Comparison of ENCODE assay signal across 21 mouse cellular contexts in the genomic region with DNA sequence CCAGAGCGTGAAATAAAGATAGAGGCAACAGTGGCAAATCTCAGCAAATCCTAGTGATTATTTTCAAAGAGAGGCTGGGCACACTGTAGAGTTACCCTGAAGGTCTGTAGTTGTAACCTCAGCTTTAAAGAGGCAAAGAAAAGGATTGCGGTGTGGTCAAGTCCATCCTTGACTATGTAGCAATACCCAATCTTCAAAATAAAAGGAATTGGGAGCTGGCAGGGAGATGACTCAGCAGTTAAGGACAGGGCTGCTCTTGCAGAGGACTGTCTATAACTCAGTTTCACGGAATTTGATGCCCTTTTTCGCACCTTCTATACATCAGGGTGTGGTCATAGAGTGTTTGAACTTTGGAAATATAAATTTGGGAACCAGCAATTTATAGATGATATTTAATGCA.
A peak's percentile ranks its signal among the peaks of the same experiment; 100 is the strongest.
DNase-seq lines count a peak whose midpoint lies in the region; ATAC-seq and TF ChIP-seq lines count a peak whose summit lies in the region.
"Had no signal": no experiment of that assay in that cellular context is flagged by ENCODE, and none has a peak within 500 bp of the region (broad histone marks: within the 10 kb centered on the region; RNA-seq: fewer than 3 reads in every experiment).

No protein-coding gene starts in this region.

- H3K9ac ChIP-seq in ES-E14 (ENCODE audit: insufficient read depth, low read depth, low read length, poor library complexity, severe bottlenecking) = no peak overlapping the region
- H3K9ac ChIP-seq: forebrain, embryonic 13.5 days; hindbrain, embryonic 12.5 days; hindbrain, embryonic 15.5 days had no signal

- no peaks in the 10 kb centered on the region for H3K36me3 ChIP-seq in heart, embryonic 10.5 days
- peaks cover 2% of the 10 kb centered on the region; the same call in 1 of the 2 replicates for H3K36me3 ChIP-seq in ES-E14 (ENCODE audit: control insufficient read depth, insufficient read depth, low read length, poor library complexity, severe bottlenecking)
- H3K36me3 ChIP-seq: forebrain, embryonic 10.5 days; G1E; hindbrain, embryonic 12.5 days; hindbrain, embryonic 15.5 days had no signal

- H3K4me1 ChIP-seq in heart, embryonic 10.5 days = no peaks in the 10 kb centered on the region
- no peaks in the 10 kb centered on the region for H3K4me1 ChIP-seq in ES-E14 (ENCODE audit: control insufficient read depth in 2 of 2, insufficient read depth in 2 of 2, low read length in 2 of 2, poor library complexity in 1 of 2)
- H3K4me1 ChIP-seq: forebrain, embryonic 10.5 days; forebrain, embryonic 13.5 days; hindbrain, embryonic 12.5 days; hindbrain, embryonic 15.5 days had no signal

- H3K27ac ChIP-seq in heart, embryonic 10.5 days = no peak overlapping the region
- no peak overlapping the region for H3K27ac ChIP-seq in ES-E14 (ENCODE audit: insufficient read depth, low read depth, low read length, poor library complexity, severe bottlenecking)
- H3K27ac ChIP-seq: forebrain, embryonic 10.5 days; forebrain, embryonic 13.5 days; gastrocnemius, adult 2 months; heart, adult 2 months; hindbrain, embryonic 12.5 days; hindbrain, embryonic 15.5 days had no signal

- peak; percentile 52 for ATAC-seq in megakaryocyte, adult 5-6 weeks (ENCODE audit: poor library complexity, severe bottlenecking)
- ATAC-seq: forebrain, embryonic 13.5 days; forebrain, embryonic 16.5 days; intestine, postnatal 0 days had no signal

- no peaks in the 10 kb centered on the region for H3K27me3 ChIP-seq in heart, embryonic 10.5 days (ENCODE audit: insufficient read depth, poor library complexity, severe bottlenecking)
- H3K27me3 ChIP-seq: forebrain, embryonic 13.5 days; hindbrain, embryonic 12.5 days; hindbrain, embryonic 15.5 days had no signal

- H3K4me3 ChIP-seq in heart, embryonic 10.5 days = no peak overlapping the region
- no peak overlapping the region for H3K4me3 ChIP-seq in ES-E14 (ENCODE audit: insufficient read depth in 1 of 2, low read depth in 1 of 2, low read length in 2 of 2, poor library complexity in 1 of 2, severe bottlenecking in 1 of 2)
- H3K4me3 ChIP-seq: forebrain, embryonic 10.5 days; forebrain, embryonic 13.5 days; gastrocnemius, adult 2 months; heart, adult 2 months; hindbrain, embryonic 12.5 days; hindbrain, embryonic 15.5 days had no signal

- in situ Hi-C loops in ES-E14 (cut with MboI; ENCODE audit: low sequenced_read_pairs in 2 of 2, unreplicated experiment in 2 of 2) = no loop called here

- peak; percentile 27 for DNase-seq in heart, adult 11 months
- DNase-seq in heart, embryonic 10.5 days (ENCODE audit: low spot score) = no peak
- DNase-seq in 3T3-L1 (ENCODE audit: low read depth, low spot score) (peak; percentile 42), ES-E14 (ENCODE audit: low read depth, low spot score) (no peak)
- no peak for DNase-seq in c-Kit-positive CD71-positive TER-119-positive erythroid progenitor cells, embryonic 14.5 days (ENCODE audit: low spot score)
- DNase-seq in spleen, postnatal 4 days (ENCODE audit: low spot score in 2 of 2) = no peak
- DNase-seq: adrenal gland, postnatal 10 days; cerebellum, adult 11-12 months; cerebellum, adult 8-10 months; cerebellum, postnatal 10 days; gastrocnemius, adult 2 months; gastrocnemius, postnatal 14 days; heart, adult 2 months had no signal

- WGBS in heart, embryonic 10.5 days = 81% methylated on average over 4 of the region's 4 CpGs

- H3K9me3 ChIP-seq in heart, embryonic 10.5 days = no peaks in the 10 kb centered on the region
- no peaks in the 10 kb centered on the region for H3K9me3 ChIP-seq in ES-E14 (ENCODE audit: control insufficient read depth, insufficient read depth, low read depth, low read length)
- H3K9me3 ChIP-seq: forebrain, embryonic 10.5 days; forebrain, embryonic 13.5 days; G1E; hindbrain, embryonic 12.5 days; hindbrain, embryonic 15.5 days had no signal

TF ChIP-seq in ES-E14, 5 proteins besides CTCF, POLR2A, EP300 and RAD21:
- no peak for TF ChIP-seq HCFC1 (IDR thresholded peaks at IDR 0.05; ENCODE audit: borderline replicate concordance, insufficient read depth, low read length)
- peak; percentile 67; the same call in 1 of the 2 replicates for TF ChIP-seq MAFK (IDR thresholded peaks at IDR 0.05; ENCODE audit: insufficient read depth, low read depth, low read length)
- TF ChIP-seq ZC3H11A (IDR thresholded peaks at IDR 0.05; ENCODE audit: borderline replicate concordance, low read depth, low read length) = no peak
- TF ChIP-seq ZNF384 (IDR thresholded peaks at IDR 0.05; ENCODE audit: low read depth, low read length) = no peak

Comparison
In these comparisons a context has a peak if more than half of its experiments do, and no peak if none do; other contexts are left out.
1. DNase-seq: peak in heart, adult 11 months (single experiment) and 3T3-L1 (single experiment); none in heart, embryonic 10.5 days (single experiment), ES-E14 (single experiment), c-Kit-positive CD71-positive TER-119-positive erythroid progenitor cells, embryonic 14.5 days (single experiment) and spleen, postnatal 4 days (0 of 2).